Comparison of ENCODE assay signal across 8 mouse cellular contexts in the genomic region with DNA sequence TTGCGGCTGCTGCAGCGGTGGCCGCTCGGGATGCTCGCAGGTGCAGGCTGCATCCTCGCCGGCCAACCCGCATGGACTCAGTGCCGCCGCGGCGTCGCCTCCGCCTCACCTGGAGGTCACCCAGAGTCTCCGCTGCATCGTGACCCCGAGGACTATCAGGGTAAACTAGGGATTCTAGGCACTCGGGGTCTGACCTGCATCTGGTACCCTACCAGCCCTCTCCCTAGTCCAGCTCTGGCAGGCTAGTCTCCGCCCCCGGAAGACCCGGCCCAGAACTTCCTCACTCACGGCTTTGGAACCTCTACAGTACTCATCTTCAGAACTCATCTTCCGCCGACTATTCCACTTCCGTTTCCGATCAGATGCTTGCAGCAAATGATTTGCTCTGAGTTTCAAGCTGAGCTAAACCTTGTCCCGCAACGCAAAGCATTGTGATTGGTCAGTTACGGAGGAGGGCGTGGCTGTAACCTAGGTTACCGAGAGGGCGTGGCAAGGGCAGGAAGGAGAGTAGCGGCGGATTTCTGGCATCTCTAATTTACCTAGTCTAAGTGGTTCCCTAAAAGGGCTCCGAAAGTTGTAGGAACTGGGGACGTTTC. TPM values are rescaled to one million over a fixed set of nuclear protein-coding genes. Genes with fewer than 3 reads are reported as not detected.
DNase-seq lines count a peak whose midpoint lies in the region; ATAC-seq and TF ChIP-seq lines count a peak whose summit lies in the region.

A gene (minus strand): TSS at position 325 of the 596 bp plus-strand sequence.

- WGBS in heart, embryonic 12.5 days, result under 1% methylated on average over 36 of the region's 36 CpGs
- WGBS in kidney, postnatal 0 days, result under 1% methylated on average over 36 of the region's 36 CpGs
- under 1% methylated on average over 36 of the region's 36 CpGs for WGBS in liver, embryonic 11.5 days
- WGBS in stomach, embryonic 14.5 days, result under 1% methylated on average over 36 of the region's 36 CpGs

- H3K27me3 ChIP-seq in heart, embryonic 12.5 days (replicated peaks), result no peaks in the 10 kb centered on the region
- H3K27me3 ChIP-seq in kidney, postnatal 0 days (ENCODE audit: insufficient read depth, low read length), result no peaks in the 10 kb centered on the region
- H3K27me3 ChIP-seq in liver, embryonic 11.5 days (replicated peaks; ENCODE audit: control insufficient read depth, insufficient read depth, low read length), result no peaks in the 10 kb centered on the region
- H3K27me3 ChIP-seq in stomach, embryonic 14.5 days (ENCODE audit: control insufficient read depth, insufficient read depth, low read length), result no peaks in the 10 kb centered on the region

- H3K9ac ChIP-seq in heart, embryonic 12.5 days, result peak within 1 kb of the TSS; percentile 68
- peak within 1 kb of the TSS; percentile 57 for H3K9ac ChIP-seq in kidney, postnatal 0 days (ENCODE audit: low read depth, low read length)
- peak within 1 kb of the TSS; percentile 53 for H3K9ac ChIP-seq in liver, embryonic 11.5 days (ENCODE audit: low read depth, low read length)
- peak within 1 kb of the TSS; percentile 47 for H3K9ac ChIP-seq in stomach, embryonic 14.5 days (replicated peaks; ENCODE audit: low read depth, low read length)

- peak; percentile 98 for DNase-seq in CD4-positive helper T cell, adult 2 months (ENCODE audit: low read depth, low spot score)
- peak; percentile 95 for DNase-seq in brain, embryonic 18.5 days (ENCODE audit: low read depth, low spot score)
- DNase-seq in kidney, postnatal 0 days (ENCODE audit: low spot score), result peak; percentile 97
- DNase-seq in liver, embryonic 11.5 days (ENCODE audit: low spot score), result peak; percentile 90
- DNase-seq in naive thymus-derived CD4-positive, alpha-beta T cell, adult 2 months (ENCODE audit: low read depth), result peak; percentile 100

- peak within 1 kb of the TSS; percentile 84 for H3K4me2 ChIP-seq in heart, embryonic 12.5 days
- peak within 1 kb of the TSS; percentile 72 for H3K4me2 ChIP-seq in kidney, postnatal 0 days (ENCODE audit: low read length)
- peak within 1 kb of the TSS; percentile 89 for H3K4me2 ChIP-seq in liver, embryonic 11.5 days
- peak within 1 kb of the TSS; percentile 84 for H3K4me2 ChIP-seq in stomach, embryonic 14.5 days (replicated peaks; ENCODE audit: low read depth, low read length)

- no peak for TF ChIP-seq CTCF in kidney, postnatal 0 days (IDR thresholded peaks at IDR 0.05; ENCODE audit: low read depth)

- H3K27ac ChIP-seq in heart, embryonic 12.5 days (ENCODE audit: poor library complexity, severe bottlenecking), result no peak within 1 kb of the TSS
- peak within 1 kb of the TSS; percentile 55 for H3K27ac ChIP-seq in kidney, postnatal 0 days
- H3K27ac ChIP-seq in liver, embryonic 11.5 days (ENCODE audit: low read depth, low read length), result no peak within 1 kb of the TSS
- peak within 1 kb of the TSS; percentile 64 for H3K27ac ChIP-seq in stomach, embryonic 14.5 days (ENCODE audit: low read length)

- ATAC-seq in erythroid progenitor cell, adult 5-6 weeks (replicated peaks; ENCODE audit: low FRiP score, poor library complexity, severe bottlenecking), result peak; percentile 87
- peak; percentile 94 for ATAC-seq in heart, embryonic 12.5 days (ENCODE audit: insufficient number of reproducible peaks, low FRiP score)
- peak; percentile 97 for ATAC-seq in kidney, postnatal 0 days (replicated peaks; ENCODE audit: low FRiP score, low read depth)
- peak; percentile 93 for ATAC-seq in liver, embryonic 11.5 days (replicated peaks; ENCODE audit: low FRiP score)
- ATAC-seq in stomach, embryonic 14.5 days (ENCODE audit: insufficient number of reproducible peaks, insufficient read depth, low FRiP score, low read depth), result peak; percentile 95

- H3K36me3 ChIP-seq in heart, embryonic 12.5 days, result peaks cover 3% of the 10 kb centered on the region; the same call in 1 of the 2 replicates
- peaks cover 1% of the 10 kb centered on the region; the same call in 1 of the 2 replicates for H3K36me3 ChIP-seq in kidney, postnatal 0 days (ENCODE audit: insufficient read depth, low read length)
- H3K36me3 ChIP-seq in liver, embryonic 11.5 days (ENCODE audit: control insufficient read depth, insufficient read depth, low read length), result no peaks in the 10 kb centered on the region
- H3K36me3 ChIP-seq in stomach, embryonic 14.5 days (ENCODE audit: control insufficient read depth, insufficient read depth, low read length), result no peaks in the 10 kb centered on the region

- H3K4me1 ChIP-seq in heart, embryonic 12.5 days (replicated peaks), result 0 out of 2 replicates have a peak, but pooled peaks cover 5% of the 10 kb centered on the region
- no peaks in the 10 kb centered on the region; the same call in 1 of the 2 replicates for H3K4me1 ChIP-seq in kidney, postnatal 0 days (replicated peaks; ENCODE audit: insufficient read depth, low read length)
- peaks cover 4% of the 10 kb centered on the region for H3K4me1 ChIP-seq in liver, embryonic 11.5 days (replicated peaks; ENCODE audit: control insufficient read depth, insufficient read depth, low read length)
- H3K4me1 ChIP-seq in stomach, embryonic 14.5 days (ENCODE audit: control insufficient read depth, insufficient read depth, low read length), result peaks cover 7% of the 10 kb centered on the region; the same call in 1 of the 2 replicates

- H3K9me3 ChIP-seq in heart, embryonic 12.5 days (replicated peaks), result no peaks in the 10 kb centered on the region
- no peaks in the 10 kb centered on the region for H3K9me3 ChIP-seq in kidney, postnatal 0 days (replicated peaks; ENCODE audit: low read length)
- no peaks in the 10 kb centered on the region for H3K9me3 ChIP-seq in liver, embryonic 11.5 days (ENCODE audit: control insufficient read depth, low read length)
- no peaks in the 10 kb centered on the region for H3K9me3 ChIP-seq in stomach, embryonic 14.5 days (ENCODE audit: control insufficient read depth, low read depth, low read length)

- peak within 1 kb of the TSS; percentile 63 for H3K4me3 ChIP-seq in heart, embryonic 12.5 days
- H3K4me3 ChIP-seq in kidney, postnatal 0 days (replicated peaks; ENCODE audit: low read depth, low read length), result peak within 1 kb of the TSS; percentile 65
- peak within 1 kb of the TSS; percentile 76 for H3K4me3 ChIP-seq in liver, embryonic 11.5 days (ENCODE audit: low read depth, low read length)
- peak within 1 kb of the TSS; percentile 71 for H3K4me3 ChIP-seq in stomach, embryonic 14.5 days (ENCODE audit: low read depth, low read length)

RNA-seq across cellular contexts. Expression of the gene that starts here (rescaled TPM):
- total RNA-seq in erythroid progenitor cell, adult 5-6 weeks (2015; ENCODE audit: low replicate concordance), result 1.8 and 2.9 TPM in 2 replicates
- total RNA-seq in erythroid progenitor cell, adult 5-6 weeks (2017; ENCODE audit: low replicate concordance), result 4.2 and 4.4 TPM in 2 replicates
- polyA plus RNA-seq in heart, embryonic 12.5 days (2016; fragmentation: Nextera tagmentation; extraction: Ambion mirVana), result 24.6 and 26.9 TPM in 2 replicates
- 37.7 and 38.1 TPM in 2 replicates for polyA plus RNA-seq in kidney, postnatal 0 days (2015; fragmentation: Nextera tagmentation; extraction: Ambion mirVana)
- polyA plus RNA-seq in liver, embryonic 11.5 days (2014; fragmentation: Nextera tagmentation; extraction: Ambion mirVana), result 15.6 and 18.3 TPM in 2 replicates
- polyA plus RNA-seq in stomach, embryonic 14.5 days (2014; fragmentation: Nextera tagmentation; extraction: Ambion mirVana), result 35.7 and 42.0 TPM in 2 replicates

Comparison
In these comparisons a context has a peak if more than half of its experiments do, and no peak if none do; other contexts are left out.
1. H3K27ac ChIP-seq: peak in kidney, postnatal 0 days (single experiment) and stomach, embryonic 14.5 days (single experiment); none in heart, embryonic 12.5 days (single experiment) and liver, embryonic 11.5 days (single experiment).
2. Peak in every context shown above with its lines, with median percentiles within 50 percentile points of each other: DNase-seq, ATAC-seq, H3K4me2 ChIP-seq, H3K4me3 ChIP-seq and H3K9ac ChIP-seq.